Mouse (Mus musculus) kidney, embryonic 14.5 days (tissue): ENCODE data around the gene Add3. TPM values are rescaled to one million over a fixed set of nuclear protein-coding genes. Genes with fewer than 3 reads are reported as not detected.

ENCODE experiments used
- ATAC-seq: fragments of 200-750 bp; cut with Nextera tagmentation; 2 replicates; pipeline ENCODE4 v1.8.0; 2017; ENCODE audit warnings: moderate number of reproducible peaks, mild to moderate bottlenecking, moderate TSS enrichment, moderate library complexity; ENCODE audit not compliant: low FRiP score, low TSS enrichment
- H3K27ac ChIP-seq: fragments of 300-500 bp; sonication (generic); 2 replicates; pipeline ENCODE4 v1.5.1; 2014; ENCODE audit warnings: low read depth, mild to moderate bottlenecking, low read length, moderate library complexity, mixed read lengths
- H3K27me3 ChIP-seq: fragments of 300-500 bp; sonication (generic); 2 replicates; pipeline ENCODE4 v1.6.1; 2014; ENCODE audit warnings: mild to moderate bottlenecking, low read length; ENCODE audit not compliant: control insufficient read depth, insufficient read depth
- H3K36me3 ChIP-seq: fragments of 300-500 bp; sonication (generic); 2 replicates; pipeline ENCODE4 v1.6.1; 2014; ENCODE audit warnings: low read length, mixed read lengths; ENCODE audit not compliant: control insufficient read depth, insufficient read depth
- H3K4me1 ChIP-seq: fragments of 300-500 bp; sonication (generic); 2 replicates; pipeline ENCODE4 v1.6.1; 2014; ENCODE audit warnings: low read length, mixed read lengths; ENCODE audit not compliant: control insufficient read depth, insufficient read depth
- H3K4me2 ChIP-seq: fragments of 300-500 bp; sonication (generic); replicated peaks from 2 replicates; pipeline ENCODE4 v1.6.1; 2014; ENCODE audit warnings: low read depth, mild to moderate bottlenecking, low read length
- H3K4me3 ChIP-seq: fragments of 300-500 bp; sonication (generic); 2 replicates; pipeline ENCODE4 v1.5.1; 2014; ENCODE audit warnings: mild to moderate bottlenecking, low read length
- H3K9ac ChIP-seq: fragments of 300-500 bp; sonication (generic); 2 replicates; pipeline ENCODE4 v1.6.1; 2014; ENCODE audit warnings: low read depth, mild to moderate bottlenecking, low read length, moderate library complexity
- H3K9me3 ChIP-seq: fragments of 300-500 bp; sonication (generic); 2 replicates; pipeline ENCODE4 v1.6.1; 2016; ENCODE audit warnings: low read length; ENCODE audit not compliant: control insufficient read depth
- WGBS: fragments of 180-500 bp; shearing (Covaris S2); extraction: QIAGEN DNeasy Blood & Tissue Kit; methylation state at CpG from one replicate; pipeline ENCODE4 v1.1.7; 2014; 5-methylcytosine and 5-hydroxymethylcytosine counted together
- polyA plus RNA-seq: library from polyadenylated mRNA; unstranded; fragments of >200 nt; fragmentation: Nextera tagmentation; extraction: Ambion mirVana; gene quantifications from 2 replicates; pipeline ENCODE4 v1.2.1, GENCODE M21; 2014

Gene Add3
- polyA plus RNA-seq, 1 experiment from 2014 or later: 76.1 TPM

DNA sequence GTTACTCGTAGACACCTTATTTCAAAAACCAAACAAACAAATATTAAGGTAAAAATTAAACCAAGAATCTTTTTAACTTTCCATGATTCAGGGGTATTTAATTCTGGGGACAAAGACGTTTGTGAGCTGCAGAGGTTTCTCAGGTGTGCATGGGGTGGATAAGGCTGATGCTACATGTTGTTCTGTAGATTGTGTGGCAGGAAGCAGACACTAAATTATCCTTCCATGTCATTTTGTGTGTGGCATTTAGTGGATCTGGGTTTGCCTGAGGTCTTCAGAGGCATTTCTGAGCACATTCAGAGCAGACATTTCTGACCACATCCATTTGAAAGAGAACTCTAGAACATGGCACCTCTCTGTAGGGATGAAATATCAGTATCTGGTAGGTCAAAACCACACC, 52.9 kb downstream of the Add3 start:
- 80% methylated on average over 2 of the region's 2 CpGs for WGBS
- Histone ChIP-seq H3K4me1 (no peaks in the 10 kb centered on the region; the same call in 1 of the 2 replicates), H3K27me3 (no peaks in the 10 kb centered on the region), H3K9me3 (no peaks in the 10 kb centered on the region), H3K9ac (no peak overlapping the region), H3K4me2 (no peak overlapping the region), H3K36me3 (no peaks in the 10 kb centered on the region), H3K4me3 (no peak overlapping the region), H3K27ac (no peak overlapping the region)
- no peak for ATAC-seq

GRCm38 (mm10) chr19:53193964-53194582, 53.8 kb downstream of the Add3 start:
- Histone ChIP-seq H3K9me3 (no peaks in the 10 kb centered on the region), H3K36me3 (no peaks in the 10 kb centered on the region), H3K4me3 (no peak overlapping the region), H3K4me1 (no peaks in the 10 kb centered on the region), H3K9ac (no peak overlapping the region), H3K4me2 (no peak overlapping the region), H3K27ac (no peak overlapping the region; the same call in 1 of the 2 replicates), H3K27me3 (no peaks in the 10 kb centered on the region)
- 82% methylated on average over 11 of the region's 11 CpGs for WGBS
- ATAC-seq: no peak

GRCm38 (mm10) chr19:53194751-53195520, 54.7 kb downstream of the Add3 start:
- Histone ChIP-seq H3K27ac (no peak overlapping the region), H3K4me2 (no peak overlapping the region), H3K4me3 (no peak overlapping the region), H3K9ac (no peak overlapping the region), H3K9me3 (no peaks in the 10 kb centered on the region), H3K36me3 (no peaks in the 10 kb centered on the region), H3K27me3 (no peaks in the 10 kb centered on the region), H3K4me1 (no peaks in the 10 kb centered on the region)
- WGBS: 80% methylated on average over 9 of the region's 9 CpGs
- ATAC-seq: no peak

- ATAC-seq: no peak
- no peak overlapping the region for H3K9ac ChIP-seq
- no peaks in the 10 kb centered on the region for H3K4me1 ChIP-seq
- H3K4me3 ChIP-seq: no peak overlapping the region
- H3K9me3 ChIP-seq: no peaks in the 10 kb centered on the region
- no peak overlapping the region for H3K4me2 ChIP-seq
- 92% methylated on average over 10 of the region's 10 CpGs for WGBS
- no peak overlapping the region for H3K27ac ChIP-seq
- no peaks in the 10 kb centered on the region for H3K36me3 ChIP-seq
- H3K27me3 ChIP-seq: no peaks in the 10 kb centered on the region
These were observed 56.7 kb downstream of the Add3 start for GRCm38 (mm10) chr19:53196961-53197360.

GRCm38 (mm10) chr19:53197766-53198165, 57.5 kb downstream of the Add3 start:
- Histone ChIP-seq H3K27me3 (no peaks in the 10 kb centered on the region), H3K9ac (no peak overlapping the region), H3K4me3 (no peak overlapping the region), H3K36me3 (no peaks in the 10 kb centered on the region), H3K4me1 (no peaks in the 10 kb centered on the region), H3K9me3 (no peaks in the 10 kb centered on the region), H3K4me2 (no peak overlapping the region), H3K27ac (no peak overlapping the region)
- ATAC-seq: no peak
- WGBS: 74% methylated on average over 7 of the region's 7 CpGs

DNA sequence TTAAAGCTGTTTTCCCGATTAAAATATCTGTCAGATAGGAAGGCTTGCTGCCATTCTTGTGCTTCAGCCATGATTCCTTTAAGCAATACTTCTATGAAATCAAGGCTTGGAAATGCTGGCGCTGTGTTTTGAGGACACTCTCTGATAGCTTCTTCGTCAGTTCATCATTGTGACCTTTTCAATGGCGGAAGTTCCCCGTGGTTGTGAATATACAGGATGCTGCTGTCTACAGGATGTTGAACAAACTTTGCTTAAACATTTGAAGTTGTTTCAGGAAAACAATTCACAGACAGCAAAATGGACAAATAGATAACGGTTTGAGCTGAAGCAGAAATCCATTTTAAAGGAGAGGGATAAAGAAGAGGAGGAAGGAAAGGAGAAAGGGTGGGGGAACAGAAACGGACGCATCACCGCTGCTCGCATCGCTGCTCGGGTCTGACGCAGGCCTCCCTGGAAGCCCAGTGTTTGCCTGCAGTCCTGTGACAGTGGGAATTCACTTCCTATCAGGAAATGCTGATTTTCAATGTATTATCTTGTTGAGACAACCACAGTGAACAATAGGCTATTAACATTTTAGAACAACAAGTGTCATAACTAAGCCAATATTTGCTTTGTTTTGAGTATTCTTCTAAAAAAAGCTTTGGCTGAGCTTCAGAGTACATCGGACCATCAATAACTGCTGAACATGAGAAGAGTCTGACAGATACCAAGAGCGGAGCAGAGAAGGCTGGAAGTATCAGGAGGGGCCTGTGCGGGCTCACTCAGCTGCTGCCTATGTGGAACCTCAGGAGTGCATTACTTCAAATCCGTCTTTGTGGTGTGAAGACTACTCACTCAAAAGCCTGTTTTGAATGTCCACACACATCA, 58.7 kb downstream of the Add3 start:
- H3K27me3 ChIP-seq: no peaks in the 10 kb centered on the region
- no peak for ATAC-seq
- H3K9me3 ChIP-seq: no peaks in the 10 kb centered on the region
- H3K4me1 ChIP-seq: no peaks in the 10 kb centered on the region
- no peaks in the 10 kb centered on the region for H3K36me3 ChIP-seq
- H3K9ac ChIP-seq: no peak overlapping the region
- WGBS: 84% methylated on average over 17 of the region's 17 CpGs
- no peak overlapping the region for H3K4me3 ChIP-seq
- no peak overlapping the region for H3K4me2 ChIP-seq
- no peak overlapping the region for H3K27ac ChIP-seq

GRCm38 (mm10) chr19:53199711-53200110, 59.5 kb downstream of the Add3 start:
- no peak overlapping the region for H3K9ac ChIP-seq
- ATAC-seq: no peak
- no peak overlapping the region for H3K4me3 ChIP-seq
- 95% methylated on average over 9 of the region's 9 CpGs for WGBS
- no peaks in the 10 kb centered on the region for H3K9me3 ChIP-seq
- H3K36me3 ChIP-seq: no peaks in the 10 kb centered on the region
- H3K27ac ChIP-seq: no peak overlapping the region
- H3K4me1 ChIP-seq: no peaks in the 10 kb centered on the region
- no peaks in the 10 kb centered on the region for H3K27me3 ChIP-seq
- H3K4me2 ChIP-seq: no peak overlapping the region

GRCm38 (mm10) chr19:53202116-53202515, 61.9 kb downstream of the Add3 start:
- Histone ChIP-seq H3K27ac (no peak overlapping the region), H3K9me3 (no peaks in the 10 kb centered on the region), H3K9ac (no peak overlapping the region), H3K36me3 (no peaks in the 10 kb centered on the region), H3K4me3 (no peak overlapping the region), H3K27me3 (no peaks in the 10 kb centered on the region), H3K4me2 (no peak overlapping the region), H3K4me1 (no peaks in the 10 kb centered on the region)
- no peak for ATAC-seq
- 95% methylated on average over 1 of the region's 1 CpGs for WGBS

DNA sequence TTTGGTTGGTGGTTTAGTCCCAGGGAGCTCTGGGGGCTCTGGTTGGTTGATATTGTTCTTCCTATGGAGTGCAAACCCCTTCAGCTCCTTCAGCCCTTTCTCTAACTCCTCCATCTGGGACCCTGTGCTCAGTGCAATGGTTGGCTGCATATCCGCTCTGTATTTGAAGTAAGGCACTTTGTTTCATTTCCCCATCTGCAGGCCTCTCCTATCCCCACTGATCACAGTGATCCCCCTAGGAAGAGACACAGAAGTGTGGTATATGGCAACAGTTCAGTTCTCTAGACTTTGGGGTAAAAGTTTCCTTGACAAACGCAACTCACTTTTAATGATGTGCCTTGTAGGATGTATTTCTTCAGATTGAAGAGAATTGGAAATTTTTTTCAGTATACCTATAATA, 66.7 kb downstream of the Add3 start:
- no peak overlapping the region for H3K9ac ChIP-seq
- H3K9me3 ChIP-seq: no peaks in the 10 kb centered on the region
- H3K4me3 ChIP-seq: no peak overlapping the region
- H3K27me3 ChIP-seq: no peaks in the 10 kb centered on the region
- WGBS: 85% methylated on average over 2 of the region's 2 CpGs
- no peaks in the 10 kb centered on the region for H3K4me1 ChIP-seq
- no peaks in the 10 kb centered on the region for H3K36me3 ChIP-seq
- no peak for ATAC-seq
- no peak overlapping the region for H3K4me2 ChIP-seq
- H3K27ac ChIP-seq: no peak overlapping the region
